Mouse (Mus musculus) stomach, embryonic 16.5 days (tissue): ENCODE data around the gene Crispld2. TPM values are rescaled to one million over a fixed set of nuclear protein-coding genes. Genes with fewer than 3 reads are reported as not detected.

Experiments used
- ATAC-seq: fragments of 200-750 bp; cut with Nextera tagmentation; 2 replicates; pipeline ENCODE4 v1.8.0; 2017; ENCODE audit warnings: moderate number of reproducible peaks, moderate TSS enrichment; ENCODE audit not compliant: insufficient read depth, low FRiP score
- H3K27ac ChIP-seq: fragments of 300-500 bp; sonication (generic); 2 replicates; pipeline ENCODE4 v1.5.1; 2014; ENCODE audit warnings: low read length
- H3K27me3 ChIP-seq: fragments of 300-500 bp; sonication (generic); 2 replicates; pipeline ENCODE4 v1.6.1; 2014; ENCODE audit warnings: low read length, control low read depth, mixed read lengths; ENCODE audit not compliant: control insufficient read depth, insufficient read depth
- H3K36me3 ChIP-seq: fragments of 300-500 bp; sonication (generic); 2 replicates; pipeline ENCODE4 v1.6.1; 2014; ENCODE audit warnings: low read length; ENCODE audit not compliant: control insufficient read depth, insufficient read depth
- H3K4me1 ChIP-seq: fragments of 300-500 bp; sonication (generic); 2 replicates; pipeline ENCODE4 v1.6.1; 2014; ENCODE audit warnings: low read length, control low read depth, mixed read lengths; ENCODE audit not compliant: control insufficient read depth, insufficient read depth
- H3K4me2 ChIP-seq: fragments of 300-500 bp; sonication (generic); 2 replicates; pipeline ENCODE4 v1.6.1; 2014; ENCODE audit warnings: low read depth, low read length, mixed read lengths
- H3K4me3 ChIP-seq: fragments of 300-500 bp; sonication (generic); replicated peaks from 2 replicates; pipeline ENCODE4 v1.5.1; 2014; ENCODE audit warnings: mild to moderate bottlenecking, low read length
- H3K9ac ChIP-seq: fragments of 300-500 bp; sonication (generic); 2 replicates; pipeline ENCODE4 v1.6.1; 2014; ENCODE audit warnings: low read length
- H3K9me3 ChIP-seq: fragments of 300-500 bp; sonication (generic); replicated peaks from 2 replicates; pipeline ENCODE4 v1.6.1; 2016; ENCODE audit warnings: low read length, control low read depth; ENCODE audit not compliant: control insufficient read depth
- WGBS: fragments of 180-500 bp; shearing (Covaris S2); extraction: QIAGEN DNeasy Blood & Tissue Kit; methylation state at CpG from one replicate; pipeline ENCODE4 v1.1.7; 2014; 5-methylcytosine and 5-hydroxymethylcytosine counted together
- polyA plus RNA-seq: library from polyadenylated mRNA; unstranded; fragments of >200 nt; fragmentation: Nextera tagmentation; extraction: Ambion mirVana; gene quantifications from 2 replicates; pipeline ENCODE4 v1.2.1, GENCODE M21; 2015

Crispld2 gene
- polyA plus RNA-seq, 1 experiment from 2014 or later: 38.1 TPM

- ATAC-seq: no peak
- Histone ChIP-seq H3K4me3 (no peak overlapping the region), H3K4me1 (peaks cover 12% of the 10 kb centered on the region; the same call in 1 of the 2 replicates), H3K4me2 (no peak overlapping the region), H3K27me3 (no peaks in the 10 kb centered on the region), H3K9me3 (no peaks in the 10 kb centered on the region), H3K27ac (no peak overlapping the region), H3K9ac (no peak overlapping the region), H3K36me3 (no peaks in the 10 kb centered on the region)
- 58% methylated on average over 6 of the region's 6 CpGs for WGBS
These were observed 42.2 kb downstream of the Crispld2 start for GRCm38 (mm10) chr8:120034471-120034870.

- ATAC-seq: no peak
- Histone ChIP-seq H3K36me3 (no peaks in the 10 kb centered on the region), H3K9me3 (no peaks in the 10 kb centered on the region), H3K27me3 (no peaks in the 10 kb centered on the region), H3K27ac (no peak overlapping the region), H3K4me3 (no peak overlapping the region), H3K9ac (no peak overlapping the region), H3K4me2 (no peak overlapping the region), H3K4me1 (peaks cover 12% of the 10 kb centered on the region; the same call in 1 of the 2 replicates)
- 16% methylated on average over 9 of the region's 9 CpGs for WGBS
These were observed 43.9 kb downstream of the Crispld2 start for GRCm38 (mm10) chr8:120036111-120036510.

GRCm38 (mm10) chr8:120036578-120036977 lies 44.3 kb downstream of the Crispld2 start:
- Histone ChIP-seq H3K4me2 (no peak overlapping the region), H3K27me3 (no peaks in the 10 kb centered on the region), H3K4me3 (no peak overlapping the region), H3K27ac (no peak overlapping the region), H3K9ac (no peak overlapping the region), H3K9me3 (no peaks in the 10 kb centered on the region), H3K4me1 (peaks cover 12% of the 10 kb centered on the region; the same call in 1 of the 2 replicates), H3K36me3 (no peaks in the 10 kb centered on the region)
- ATAC-seq: no peak
- WGBS: 73% methylated on average over 4 of the region's 4 CpGs

GRCm38 (mm10) chr8:120037199-120037598 lies 45.0 kb downstream of the Crispld2 start:
- no peaks in the 10 kb centered on the region for H3K36me3 ChIP-seq
- 72% methylated on average over 15 of the region's 15 CpGs for WGBS
- no peak overlapping the region; the same call in 1 of the 2 replicates for H3K9ac ChIP-seq
- no peak for ATAC-seq
- no peak overlapping the region for H3K4me3 ChIP-seq
- no peak overlapping the region for H3K4me2 ChIP-seq
- H3K27me3 ChIP-seq: no peaks in the 10 kb centered on the region
- no peak overlapping the region for H3K27ac ChIP-seq
- no peaks in the 10 kb centered on the region for H3K9me3 ChIP-seq
- peaks cover 12% of the 10 kb centered on the region; the same call in 1 of the 2 replicates for H3K4me1 ChIP-seq

DNA sequence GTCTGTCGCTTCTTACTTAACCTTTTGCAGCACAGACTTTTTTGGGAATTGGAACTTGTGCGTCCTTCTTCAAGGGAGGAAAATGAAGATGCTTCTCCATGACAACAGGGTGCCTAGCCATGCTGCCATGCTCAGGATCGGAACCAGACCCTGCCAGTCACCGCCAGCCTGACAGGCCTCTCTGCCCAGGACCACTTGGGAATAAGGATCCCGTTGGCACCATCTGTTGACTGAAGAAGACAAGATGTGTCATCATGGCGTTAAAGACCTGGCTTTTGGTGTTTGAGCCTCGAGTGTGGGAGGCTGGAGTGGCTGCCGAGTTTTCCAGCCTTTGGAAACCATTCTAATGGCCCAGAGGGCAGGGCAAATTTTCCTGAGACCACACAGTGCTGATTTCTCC lies 45.4 kb downstream of the Crispld2 start:
- Histone ChIP-seq H3K9ac (no peak overlapping the region), H3K36me3 (no peaks in the 10 kb centered on the region), H3K4me1 (peaks cover 12% of the 10 kb centered on the region; the same call in 1 of the 2 replicates), H3K4me2 (no peak overlapping the region), H3K27ac (no peak overlapping the region), H3K27me3 (no peaks in the 10 kb centered on the region), H3K4me3 (no peak overlapping the region), H3K9me3 (no peaks in the 10 kb centered on the region)
- ATAC-seq: no peak
- 83% methylated on average over 8 of the region's 8 CpGs for WGBS

DNA sequence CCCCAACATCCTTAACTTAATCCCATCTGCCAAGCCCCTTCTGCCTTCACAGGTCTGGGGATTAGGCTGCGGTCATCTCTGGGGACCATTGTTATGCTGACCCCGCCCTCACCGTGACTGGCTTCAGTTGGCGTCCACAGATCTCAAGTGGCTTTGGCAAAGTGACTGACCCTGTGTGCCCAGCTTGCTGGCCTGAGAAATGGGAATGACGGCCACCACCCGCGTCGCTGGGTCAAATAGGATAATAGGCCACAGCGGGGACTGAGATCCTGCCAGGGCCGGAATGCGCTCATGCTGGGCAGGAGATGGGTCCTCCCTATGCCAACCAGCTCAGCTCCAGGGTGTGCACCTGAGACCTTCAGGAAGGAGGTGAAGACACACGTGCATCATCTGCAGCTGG lies 46.5 kb downstream of the Crispld2 start:
- Histone ChIP-seq H3K9me3 (no peaks in the 10 kb centered on the region), H3K4me1 (peaks cover 12% of the 10 kb centered on the region; the same call in 1 of the 2 replicates), H3K36me3 (no peaks in the 10 kb centered on the region), H3K27me3 (no peaks in the 10 kb centered on the region), H3K9ac (no peak overlapping the region), H3K4me3 (no peak overlapping the region), H3K4me2 (no peak overlapping the region), H3K27ac (no peak overlapping the region)
- ATAC-seq: no peak
- WGBS: 91% methylated on average over 12 of the region's 12 CpGs

DNA sequence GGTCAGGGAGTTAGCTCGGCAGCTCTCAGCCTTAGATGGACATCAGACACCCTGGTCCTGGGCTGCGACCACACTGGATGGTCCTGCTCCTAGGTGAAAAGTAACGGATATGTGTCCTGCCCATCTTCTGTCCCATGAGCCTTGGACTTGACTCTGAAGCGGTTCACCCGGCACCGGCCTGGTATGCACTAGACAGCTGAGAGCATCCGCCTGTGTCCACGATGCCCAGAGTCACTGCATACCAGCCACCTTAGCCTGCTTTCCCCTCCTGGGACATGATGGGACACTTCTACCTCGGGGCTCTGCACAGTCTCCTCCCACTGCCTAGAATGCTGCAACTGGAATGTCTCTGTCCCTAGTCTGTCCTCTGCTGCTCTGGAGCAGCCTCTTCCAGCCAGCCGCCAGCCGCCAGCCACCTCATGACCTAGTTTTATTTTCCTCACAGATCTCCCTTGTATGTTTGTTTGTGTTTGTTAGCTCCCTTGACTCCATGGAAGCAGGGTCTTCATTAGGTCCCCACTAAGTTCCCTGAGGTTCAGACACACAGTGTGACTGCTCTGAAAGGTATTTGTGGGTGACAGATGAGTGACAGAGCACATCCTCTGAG lies 47.2 kb downstream of the Crispld2 start:
- Histone ChIP-seq H3K27me3 (no peaks in the 10 kb centered on the region), H3K4me3 (no peak overlapping the region), H3K9ac (no peak overlapping the region), H3K36me3 (no peaks in the 10 kb centered on the region), H3K4me2 (no peak overlapping the region), H3K9me3 (no peaks in the 10 kb centered on the region), H3K4me1 (peaks cover 10% of the 10 kb centered on the region; the same call in 1 of the 2 replicates), H3K27ac (no peak overlapping the region)
- WGBS: 77% methylated on average over 11 of the region's 11 CpGs
- ATAC-seq: no peak

DNA sequence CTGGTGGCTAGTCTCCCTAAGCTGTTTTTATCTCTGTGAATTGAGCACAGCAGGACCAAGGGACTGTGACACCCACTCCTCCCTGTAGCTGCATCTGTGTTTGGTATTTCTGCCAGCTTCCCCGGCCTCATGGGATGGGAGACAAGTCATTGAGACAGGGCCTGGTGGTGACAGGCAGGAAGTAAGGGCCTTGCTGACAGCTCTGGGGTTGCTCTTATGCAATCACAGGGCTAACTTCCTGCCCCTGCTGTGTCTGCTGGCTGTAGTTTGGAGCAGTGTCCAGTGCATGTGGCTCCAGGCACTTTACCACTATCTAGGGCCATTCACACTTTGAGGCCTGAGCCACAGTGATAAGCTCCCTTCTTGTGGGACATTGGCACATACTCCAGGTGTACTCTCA lies 48.6 kb downstream of the Crispld2 start:
- no peak overlapping the region for H3K4me3 ChIP-seq
- H3K4me2 ChIP-seq: no peak overlapping the region
- H3K9me3 ChIP-seq: no peaks in the 10 kb centered on the region
- peaks cover 7% of the 10 kb centered on the region; the same call in 1 of the 2 replicates for H3K4me1 ChIP-seq
- no peak overlapping the region for H3K9ac ChIP-seq
- H3K27me3 ChIP-seq: no peaks in the 10 kb centered on the region
- H3K36me3 ChIP-seq: no peaks in the 10 kb centered on the region
- WGBS: 58% methylated on average over 1 of the region's 1 CpGs
- no peak overlapping the region for H3K27ac ChIP-seq
- no peak for ATAC-seq

- no peak overlapping the region for H3K27ac ChIP-seq
- no peak overlapping the region for H3K4me2 ChIP-seq
- 0 out of 2 replicates have a peak, but pooled peaks cover 5% of the 10 kb centered on the region for H3K4me1 ChIP-seq
- no peaks in the 10 kb centered on the region for H3K27me3 ChIP-seq
- 65% methylated on average over 10 of the region's 10 CpGs for WGBS
- H3K9ac ChIP-seq: no peak overlapping the region
- H3K36me3 ChIP-seq: no peaks in the 10 kb centered on the region
- H3K9me3 ChIP-seq: no peaks in the 10 kb centered on the region
- H3K4me3 ChIP-seq: no peak overlapping the region
- no peak for ATAC-seq
These were observed 50.5 kb downstream of the Crispld2 start for GRCm38 (mm10) chr8:120042542-120043312.
